ENCODE assay signal across 8 mouse cellular contexts in the genomic region with DNA sequence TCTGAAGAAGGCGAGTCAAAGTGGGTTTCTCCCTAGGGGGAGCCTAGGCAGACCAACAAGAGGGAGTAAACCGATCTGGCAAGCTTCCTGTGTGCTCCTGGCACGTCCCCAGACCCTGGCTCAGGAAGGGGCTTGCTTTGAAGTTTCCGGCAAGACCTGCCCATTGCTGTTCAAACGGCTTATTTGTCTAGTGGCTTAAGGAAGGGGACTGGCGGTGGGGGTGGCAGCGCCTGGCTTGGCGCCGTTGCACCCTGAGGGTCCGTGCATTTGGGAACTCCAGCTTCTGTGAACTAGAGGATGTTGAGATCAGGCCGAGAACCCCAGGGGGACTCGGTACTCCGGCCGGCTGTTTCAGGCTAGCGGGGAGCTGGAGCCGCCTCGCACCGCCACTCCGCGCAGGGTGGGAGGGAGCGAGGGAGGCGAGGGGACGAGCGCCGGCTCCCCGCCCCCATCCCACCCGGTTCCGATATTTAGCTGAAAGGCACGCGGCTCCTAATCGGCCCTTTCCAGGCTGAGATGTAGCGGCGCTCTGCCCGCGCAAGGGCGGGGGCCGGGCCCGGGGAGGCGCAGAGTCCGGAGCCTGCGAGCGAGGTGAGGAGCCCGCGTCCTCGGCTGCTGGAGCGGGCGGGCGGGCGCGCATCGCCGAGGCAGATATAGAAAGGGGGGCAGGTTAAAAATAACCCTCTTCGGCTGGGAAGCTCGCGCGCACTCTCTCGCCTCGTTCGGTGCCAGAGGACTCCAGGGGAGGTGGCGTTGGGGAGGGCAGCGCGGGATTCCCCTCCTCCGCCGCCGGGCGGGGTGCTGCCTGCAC. TPM values are rescaled to one million over a fixed set of nuclear protein-coding genes. Genes with fewer than 3 reads are reported as not detected.
DNase-seq lines count a peak whose midpoint lies in the region; ATAC-seq and TF ChIP-seq lines count a peak whose summit lies in the region.

No protein-coding gene starts in this region.

- peak overlapping the region; percentile 76 for H3K9ac ChIP-seq in hindbrain, embryonic 12.5 days
- H3K9ac ChIP-seq in lung, embryonic 16.5 days (ENCODE audit: low read length): peak overlapping the region; percentile 71

- H3K4me1 ChIP-seq in cerebellum, adult 2 months (ENCODE audit: control insufficient read depth, insufficient read depth, low read length): peaks cover 47% of the 10 kb centered on the region
- H3K4me1 ChIP-seq in hindbrain, embryonic 12.5 days: peaks cover 70% of the 10 kb centered on the region
- peaks cover 75% of the 10 kb centered on the region for H3K4me1 ChIP-seq in lung, embryonic 16.5 days (replicated peaks; ENCODE audit: control insufficient read depth, insufficient read depth, low read length)

- H3K4me2 ChIP-seq in hindbrain, embryonic 12.5 days (replicated peaks): peak overlapping the region; percentile 98
- peak overlapping the region; percentile 100 for H3K4me2 ChIP-seq in lung, embryonic 16.5 days (ENCODE audit: low read depth, low read length)

- peak; percentile 53 for ATAC-seq in hindbrain, embryonic 12.5 days (ENCODE audit: low FRiP score)
- ATAC-seq in lung, embryonic 16.5 days (ENCODE audit: low read depth): peak; percentile 66

- H3K27me3 ChIP-seq in cerebellum, adult 2 months (ENCODE audit: control insufficient read depth, insufficient read depth, low read length): no peaks in the 10 kb centered on the region
- no peaks in the 10 kb centered on the region; the same call in 1 of the 2 replicates for H3K27me3 ChIP-seq in hindbrain, embryonic 12.5 days
- no peaks in the 10 kb centered on the region for H3K27me3 ChIP-seq in lung, embryonic 16.5 days (ENCODE audit: control insufficient read depth, insufficient read depth, low read depth, low read length)

- DNase-seq in NIH3T3 (ENCODE audit: low read depth): peak; percentile 71
- peak; percentile 87 to 88 for DNase-seq in cerebellum, adult 2 months
- DNase-seq in frontal cortex, postnatal 14 days (ENCODE audit: low spot score in 2 of 2): peak; percentile 69 to 77
- peak; percentile 70 to 73 for DNase-seq in layer of hippocampus, postnatal 14 days (ENCODE audit: low spot score in 2 of 2)
- peak; percentile 71 for DNase-seq in retina, embryonic 14.5 days (ENCODE audit: low spot score)
- DNase-seq in yolk sac, embryonic 10.5 days (ENCODE audit: low spot score): peak; percentile 64

- H3K4me3 ChIP-seq in cerebellum, adult 2 months (replicated peaks; ENCODE audit: insufficient read depth, low read depth, low read length): peak overlapping the region; percentile 97
- peak overlapping the region; percentile 64 for H3K4me3 ChIP-seq in hindbrain, embryonic 12.5 days
- H3K4me3 ChIP-seq in lung, embryonic 16.5 days (ENCODE audit: low read length): peak overlapping the region; percentile 67

- TF ChIP-seq CTCF in cerebellum, adult 2 months (IDR thresholded peaks at IDR 0.05; ENCODE audit: borderline replicate concordance, insufficient read depth, low read depth, low read length): no peak

- WGBS in cerebellum, adult 2 months: under 1% methylated on average over 60 of the region's 66 CpGs
- under 1% methylated on average over 57 of the region's 66 CpGs for WGBS in hindbrain, embryonic 12.5 days
- WGBS in lung, embryonic 16.5 days: under 1% methylated on average over 60 of the region's 66 CpGs

- no peaks in the 10 kb centered on the region for H3K9me3 ChIP-seq in hindbrain, embryonic 12.5 days (replicated peaks)
- no peaks in the 10 kb centered on the region for H3K9me3 ChIP-seq in lung, embryonic 16.5 days (ENCODE audit: control insufficient read depth, low read length)

- peak overlapping the region; percentile 77 for H3K27ac ChIP-seq in cerebellum, adult 2 months (ENCODE audit: insufficient read depth, low read length)
- peak overlapping the region; percentile 99 for H3K27ac ChIP-seq in hindbrain, embryonic 12.5 days
- peak overlapping the region; percentile 89 for H3K27ac ChIP-seq in lung, embryonic 16.5 days (ENCODE audit: low read length)

- 0 out of 2 replicates have a peak, but pooled peaks have one; percentile 10 for TF ChIP-seq POLR2A in cerebellum, adult 2 months (IDR thresholded peaks at IDR 0.05; ENCODE audit: borderline replicate concordance, insufficient read depth, low read length)

- no peaks in the 10 kb centered on the region for H3K36me3 ChIP-seq in hindbrain, embryonic 12.5 days
- no peaks in the 10 kb centered on the region for H3K36me3 ChIP-seq in lung, embryonic 16.5 days (ENCODE audit: control insufficient read depth, insufficient read depth, low read length)

RNA-seq across cellular contexts. Expression of a gene that starts 46.8 kb away (rescaled TPM):
- 56.1 and 66.3 TPM in 2 replicates for polyA plus RNA-seq in cerebellum, adult 2 months (2012; rRNA removed)
- polyA plus RNA-seq in hindbrain, embryonic 12.5 days (2016; fragmentation: Nextera tagmentation; extraction: Ambion mirVana): 49.2 and 51.9 TPM in 2 replicates
- total RNA-seq in layer of hippocampus, postnatal 14 days (2021): 10 to 100 TPM; 53.2 to 55.2 TPM
- 65.9 and 74.3 TPM in 2 replicates for polyA plus RNA-seq in lung, embryonic 16.5 days (2015; fragmentation: Nextera tagmentation; extraction: Ambion mirVana)

Comparison
In these comparisons a context has a peak if more than half of its experiments do, and no peak if none do; other contexts are left out.
1. Peak in every context shown above with its lines: DNase-seq, ATAC-seq, H3K4me3 ChIP-seq and H3K27ac ChIP-seq.